Mouse (Mus musculus) central nervous system, embryonic 11.5 days (tissue): ENCODE data around the gene Brs3. TPM values are rescaled to one million over a fixed set of nuclear protein-coding genes. Genes with fewer than 3 reads are reported as not detected.

Experiments
- polyA plus RNA-seq: library from polyadenylated mRNA; depleted of rRNA; stranded (reverse); fragments of >200 nt; gene quantifications from 2 replicates; pipeline ENCODE4 v1.2.3, GENCODE M21; 2012; rRNA removed

Brs3 gene
- polyA plus RNA-seq: not detected in 2 replicates

DNA sequence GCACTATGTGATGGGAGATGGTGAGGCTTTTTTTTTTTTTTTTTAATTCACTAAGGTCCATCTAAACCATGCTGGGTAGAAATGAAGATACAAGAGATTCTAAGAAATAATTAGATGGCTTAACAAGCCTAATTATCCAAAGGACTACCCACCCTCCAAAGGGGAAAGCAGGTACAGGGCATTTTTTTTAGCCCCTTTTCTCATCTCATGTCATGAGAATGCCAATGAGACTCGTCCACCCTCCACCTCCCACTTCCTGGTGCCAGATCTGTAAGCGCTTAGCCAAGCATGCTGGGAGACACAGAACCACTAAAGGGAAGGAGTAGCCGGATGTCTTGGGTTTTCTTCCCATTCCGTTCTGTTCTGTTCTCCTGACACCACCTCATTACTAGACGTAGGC is at the start of gene Brs3:
Brs3 (plus strand) TSS at position 301 of the 400 bp plus-strand sequence.

DNA sequence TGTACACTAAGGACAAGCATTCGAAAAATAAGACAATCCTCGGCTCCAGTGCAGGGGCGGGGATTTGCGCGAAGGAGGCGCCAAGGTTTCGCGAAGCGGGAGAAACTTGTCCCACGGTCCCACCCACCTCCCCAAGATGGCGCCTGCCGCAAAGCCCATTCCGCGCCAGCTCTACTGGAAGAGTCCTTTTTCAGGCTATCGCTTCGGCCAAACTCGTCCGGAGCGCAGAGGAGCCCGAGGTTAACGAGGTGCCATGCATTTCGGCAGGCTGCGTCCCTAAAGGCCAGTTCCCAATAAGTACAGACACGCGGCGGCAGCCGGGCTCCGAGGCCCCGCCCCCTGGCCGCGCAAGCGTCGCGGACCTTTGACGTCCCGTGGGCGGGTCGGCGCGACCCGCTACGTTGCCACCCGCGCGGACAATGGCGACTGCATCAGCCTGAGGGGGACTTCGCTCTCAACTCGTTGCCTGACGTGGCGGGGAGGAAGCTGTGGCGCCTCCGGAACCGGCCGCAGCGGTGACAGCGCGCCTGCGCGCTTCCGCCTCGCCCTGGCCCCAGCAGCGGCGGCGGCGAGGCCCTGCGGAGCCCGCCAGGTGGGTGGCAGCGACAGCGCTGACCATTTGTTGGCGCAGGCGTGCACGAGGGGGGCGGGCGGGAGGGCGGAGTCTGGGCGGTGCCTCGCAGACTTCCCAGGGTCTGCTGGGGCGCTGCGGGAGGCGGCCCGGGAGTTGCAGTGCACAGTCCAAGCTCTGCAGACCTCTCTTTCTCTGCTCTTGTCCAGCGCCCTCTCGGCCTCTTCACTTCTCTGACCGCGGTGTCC is 10.5 kb downstream of the Brs3 start, which contains the start of gene Htatsf1:
Htatsf1 (plus strand) TSS at position 410 of the 819 bp plus-strand sequence.

DNA sequence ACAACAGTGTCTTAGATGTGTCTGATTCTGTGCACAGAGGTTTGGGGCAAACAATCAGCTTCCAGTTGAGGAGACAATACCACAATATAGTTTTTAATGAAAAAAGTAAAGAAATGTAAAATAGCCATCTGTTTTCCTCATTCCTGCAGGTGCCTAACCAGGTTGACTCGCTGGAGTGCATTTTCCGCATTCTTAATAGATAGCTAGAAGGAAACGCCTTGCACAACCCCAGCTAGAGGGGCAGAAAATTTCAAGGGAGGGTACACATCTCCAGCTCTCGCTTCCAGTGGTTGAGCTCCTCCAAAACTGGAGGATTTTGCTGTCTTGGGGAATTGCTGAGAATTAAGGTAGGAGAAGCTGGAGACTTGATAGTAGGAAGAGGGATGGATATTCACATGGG is 44.9 kb downstream of the Brs3 start, which contains the start of gene Vgll1:
Vgll1 (plus strand) TSS at position 301 of the 400 bp plus-strand sequence.

Other genes starting within 250 kb of the Brs3 start
- gene Map7d3, start 220.7 kb upstream of the Brs3 start, polyA plus RNA-seq: 1.3 and 1.5 TPM in 2 replicates
- gene Adgrg4, start 172.9 kb upstream of the Brs3 start, polyA plus RNA-seq: not detected in 2 replicates
- gene Htatsf1, start 10.5 kb downstream of the Brs3 start, polyA plus RNA-seq: 52.3 and 113 TPM in 2 replicates
- gene Vgll1, start 45.0 kb downstream of the Brs3 start, polyA plus RNA-seq: 0.06 and 0.09 TPM in 2 replicates
- not detected in 2 replicates for gene Cd40lg, start 169.1 kb downstream of the Brs3 start, polyA plus RNA-seq